Mouse (Mus musculus): ENCODE data around the gene Gck.

The Gck gene

DNA sequence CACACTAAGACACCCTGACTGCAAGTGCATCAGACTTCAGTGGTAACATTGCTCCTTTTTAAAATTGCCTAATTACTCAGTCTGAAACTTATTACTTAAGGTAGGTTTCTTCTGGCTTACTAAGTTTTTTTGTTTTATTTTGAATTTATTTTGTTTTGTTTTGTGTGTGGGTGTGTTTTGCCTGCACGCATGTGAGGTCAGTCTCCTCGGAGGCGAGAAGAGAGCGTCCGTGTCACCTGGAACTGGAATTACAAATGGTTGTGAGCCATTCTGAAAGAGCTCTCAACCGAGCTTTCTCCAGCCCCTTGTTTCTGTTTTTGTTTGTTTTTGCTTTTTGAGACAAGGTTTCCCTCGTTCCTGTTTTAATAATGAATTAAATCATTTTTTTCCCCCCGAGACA is 71.2 kb downstream of the Gck start:
- DNase-seq (ENCODE audit: extremely low read depth, low read depth, low spot score), result no peak

DNA sequence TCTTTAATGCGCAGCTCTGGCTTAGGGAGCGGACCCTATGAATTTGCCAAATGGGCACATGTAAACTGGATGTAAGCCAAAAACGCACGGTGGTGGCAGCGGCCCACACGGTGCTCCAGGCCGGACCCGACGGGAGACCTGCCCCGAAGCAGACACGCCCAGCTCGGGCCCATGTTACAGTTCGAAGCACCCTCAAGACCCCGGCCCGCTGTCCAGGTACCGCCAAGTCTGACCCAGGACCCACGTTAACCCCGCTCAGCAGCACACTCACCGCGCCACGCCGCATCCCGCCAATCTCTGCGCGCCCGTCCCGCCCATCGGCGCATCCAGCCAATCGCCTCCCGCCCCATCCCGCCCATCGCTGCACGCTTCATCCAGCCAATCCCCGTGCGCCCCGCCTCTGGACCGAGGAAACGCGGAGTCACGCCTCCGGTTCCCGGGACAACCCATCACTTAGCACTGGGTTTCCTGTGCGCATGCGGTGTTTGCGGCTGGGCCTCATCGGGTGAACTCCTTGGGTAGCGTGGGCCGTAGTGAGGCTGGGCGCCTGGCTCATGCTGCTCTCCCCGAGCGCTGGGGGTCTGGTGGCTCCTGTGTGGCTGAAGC is 71.9 kb downstream of the Gck start, which contains the start of gene Pold2:
Gene Pold2, minus strand, starts transcription at position 372 of the 606 bp plus-strand sequence.
- peak; percentile 68 for DNase-seq (ENCODE audit: extremely low read depth, low read depth, low spot score)

DNA sequence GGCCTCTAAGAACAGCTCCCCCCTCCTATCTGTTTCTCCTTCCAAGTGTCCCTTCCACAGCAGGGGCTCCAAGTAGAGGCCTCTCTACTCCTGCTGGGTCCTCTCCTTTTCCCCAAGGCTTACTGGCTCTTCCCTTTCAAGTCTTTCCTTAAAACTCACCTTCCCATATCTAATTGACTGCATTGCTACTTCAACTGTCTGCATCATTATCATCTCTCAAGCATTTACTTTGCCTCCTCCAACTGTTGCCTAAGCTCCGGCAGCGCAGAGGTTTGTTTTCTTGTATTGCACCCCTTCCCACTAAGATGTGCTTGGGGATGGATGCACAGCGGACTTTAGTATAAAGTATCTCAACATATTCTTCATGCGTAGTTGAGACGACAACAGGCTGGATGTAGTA is 72.5 kb downstream of the Gck start:
- DNase-seq (ENCODE audit: extremely low read depth, low read depth, low spot score), result no peak

DNA sequence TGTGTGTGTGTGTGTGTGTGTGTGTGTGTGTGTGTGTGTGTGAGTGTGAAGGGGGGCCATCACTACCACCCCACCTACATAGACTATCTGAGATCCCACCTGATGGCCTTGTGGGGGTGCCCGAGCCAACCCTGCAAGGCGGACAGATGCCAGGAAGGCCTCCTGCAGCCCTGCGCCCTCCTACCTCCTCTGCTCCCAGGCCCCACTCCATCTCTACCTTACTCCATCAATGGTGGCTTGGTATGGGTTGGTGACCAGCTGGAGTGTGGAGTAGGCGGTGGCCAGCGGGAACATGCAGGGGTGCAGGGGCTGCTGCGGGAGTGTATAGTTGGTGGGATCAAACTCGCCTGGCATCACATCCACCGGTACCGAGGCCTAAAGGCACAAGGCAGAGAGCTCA is 76.7 kb downstream of the Gck start:
- no peak for DNase-seq (ENCODE audit: extremely low read depth, low read depth, low spot score)

DNA sequence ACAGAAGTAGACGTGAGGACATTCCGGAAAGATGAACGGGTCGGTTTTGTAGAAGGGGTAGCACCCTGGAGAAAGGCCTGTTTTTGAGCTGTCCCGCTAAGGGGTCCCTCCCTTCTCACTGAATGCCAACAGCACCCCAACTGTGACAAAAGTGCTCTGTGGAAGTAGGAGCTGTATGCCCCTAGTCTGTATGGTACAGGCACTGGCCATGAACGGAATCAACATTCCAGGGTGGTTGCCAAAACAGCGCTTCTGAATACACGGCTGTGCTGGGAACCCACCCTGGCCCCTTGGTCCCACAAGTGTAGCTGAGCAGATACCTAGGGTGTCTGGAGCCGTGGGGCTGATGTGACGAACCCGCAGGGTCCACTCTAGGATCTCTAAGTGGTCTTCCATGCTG is 77.2 kb downstream of the Gck start:
- no peak for DNase-seq (ENCODE audit: extremely low read depth, low read depth, low spot score)

DNA sequence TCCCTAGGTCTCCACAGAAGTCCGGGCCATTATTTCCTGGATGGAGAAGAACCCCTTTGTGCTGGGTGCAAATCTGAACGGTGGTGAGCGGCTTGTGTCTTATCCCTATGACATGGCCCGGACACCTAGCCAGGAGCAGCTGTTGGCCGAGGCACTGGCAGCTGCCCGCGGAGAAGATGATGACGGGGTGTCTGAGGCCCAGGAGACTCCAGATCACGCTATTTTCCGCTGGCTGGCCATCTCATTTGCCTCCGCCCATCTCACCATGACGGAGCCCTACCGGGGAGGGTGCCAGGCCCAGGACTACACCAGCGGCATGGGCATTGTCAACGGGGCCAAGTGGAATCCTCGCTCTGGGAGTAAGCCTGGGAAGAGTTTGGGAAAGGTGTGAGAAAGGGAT is 79.8 kb downstream of the Gck start:
- no peak for DNase-seq (ENCODE audit: extremely low read depth, low read depth, low spot score)

DNA sequence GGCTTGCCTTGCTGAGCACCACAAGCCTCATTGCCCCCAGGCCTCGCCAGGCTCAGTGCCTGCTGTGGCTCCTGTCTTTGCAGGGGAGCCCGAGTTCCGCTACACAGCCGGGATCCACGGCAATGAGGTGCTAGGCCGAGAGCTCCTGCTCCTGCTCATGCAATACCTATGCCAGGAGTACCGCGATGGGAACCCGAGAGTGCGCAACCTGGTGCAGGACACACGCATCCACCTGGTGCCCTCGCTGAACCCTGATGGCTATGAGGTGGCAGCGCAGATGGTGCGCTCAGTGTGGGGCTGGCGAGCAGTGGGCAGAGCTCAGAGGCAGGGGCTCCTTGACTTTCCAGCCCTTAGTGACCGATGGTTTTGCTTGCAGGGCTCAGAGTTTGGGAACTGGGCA is 80.5 kb downstream of the Gck start:
- no peak for DNase-seq (ENCODE audit: extremely low read depth, low read depth, low spot score)

DNA sequence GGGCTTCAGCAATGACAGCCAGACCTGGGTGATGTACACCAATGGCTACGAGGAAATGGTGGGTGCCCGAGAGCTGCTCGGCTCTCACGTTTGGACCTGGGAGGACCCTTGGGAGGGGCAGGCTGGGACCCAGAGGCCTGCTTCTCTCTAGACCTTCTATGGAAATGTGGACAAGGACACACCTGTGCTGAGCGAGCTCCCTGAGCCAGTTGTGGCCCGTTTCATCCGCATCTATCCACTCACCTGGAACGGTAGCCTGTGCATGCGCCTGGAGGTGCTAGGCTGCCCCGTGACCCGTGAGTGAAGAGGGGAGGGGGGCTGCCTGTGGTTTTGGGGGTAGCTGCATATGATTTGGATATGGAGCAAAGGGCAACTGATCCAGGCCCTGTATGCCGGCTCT is 81.6 kb downstream of the Gck start:
- no peak for DNase-seq (ENCODE audit: extremely low read depth, low read depth, low spot score)

DNA sequence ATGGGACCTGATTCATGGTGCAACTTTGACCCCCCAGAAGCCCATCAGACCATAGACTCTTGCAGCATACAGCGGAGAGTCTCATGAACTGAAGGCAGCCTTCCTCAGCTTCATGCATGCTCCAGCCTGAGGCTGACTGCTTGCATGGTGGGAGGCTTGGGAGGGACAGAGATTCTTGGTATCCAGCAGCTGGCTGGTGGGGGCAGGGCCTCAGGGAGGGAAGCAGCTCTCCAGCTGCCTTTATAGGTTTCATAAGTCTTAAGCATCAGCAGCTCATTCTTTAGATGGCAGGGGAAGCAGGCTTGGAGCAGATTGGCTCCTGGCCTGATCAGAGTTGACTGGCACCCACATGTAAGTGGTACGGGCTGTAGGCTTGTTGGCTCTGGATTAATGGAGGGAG is 82.7 kb downstream of the Gck start:
- DNase-seq (ENCODE audit: extremely low read depth, low read depth, low spot score), result no peak

DNA sequence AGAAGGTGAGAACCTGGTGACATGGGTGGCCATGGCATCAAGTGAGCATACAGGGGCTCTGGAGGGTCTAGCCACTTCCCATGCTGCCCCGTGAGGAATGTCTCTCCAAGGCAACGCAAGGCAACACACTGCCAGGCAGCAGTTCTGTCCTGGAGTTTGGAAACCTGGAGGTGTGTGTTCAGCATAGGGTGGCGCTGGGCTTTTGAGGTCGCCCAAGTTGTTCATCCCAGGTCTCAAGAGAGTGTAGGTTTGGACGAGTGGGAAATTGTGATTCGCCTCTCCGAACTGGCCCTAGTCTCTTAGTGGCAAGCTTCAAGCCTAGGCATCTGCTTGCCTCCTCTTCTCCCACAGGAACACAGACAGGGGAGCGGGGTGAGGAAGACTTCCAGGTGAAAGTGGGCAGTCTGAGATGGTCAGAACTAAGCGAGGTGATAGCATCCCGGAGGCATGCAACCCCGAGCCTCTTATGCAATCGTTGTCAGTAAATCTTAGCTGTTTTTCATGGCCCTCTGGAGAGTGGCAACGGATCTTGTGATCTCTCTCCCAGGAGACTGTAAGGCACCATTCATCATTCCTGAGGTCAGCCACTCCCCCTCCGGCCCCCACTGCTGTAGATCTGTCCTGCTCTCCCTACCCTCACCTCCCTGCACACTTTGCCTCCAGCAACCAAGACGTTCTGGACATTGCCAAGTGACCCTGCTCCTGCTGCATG is 87.3 kb downstream of the Gck start:
- no peak for DNase-seq (ENCODE audit: extremely low read depth, low read depth, low spot score)

DNA sequence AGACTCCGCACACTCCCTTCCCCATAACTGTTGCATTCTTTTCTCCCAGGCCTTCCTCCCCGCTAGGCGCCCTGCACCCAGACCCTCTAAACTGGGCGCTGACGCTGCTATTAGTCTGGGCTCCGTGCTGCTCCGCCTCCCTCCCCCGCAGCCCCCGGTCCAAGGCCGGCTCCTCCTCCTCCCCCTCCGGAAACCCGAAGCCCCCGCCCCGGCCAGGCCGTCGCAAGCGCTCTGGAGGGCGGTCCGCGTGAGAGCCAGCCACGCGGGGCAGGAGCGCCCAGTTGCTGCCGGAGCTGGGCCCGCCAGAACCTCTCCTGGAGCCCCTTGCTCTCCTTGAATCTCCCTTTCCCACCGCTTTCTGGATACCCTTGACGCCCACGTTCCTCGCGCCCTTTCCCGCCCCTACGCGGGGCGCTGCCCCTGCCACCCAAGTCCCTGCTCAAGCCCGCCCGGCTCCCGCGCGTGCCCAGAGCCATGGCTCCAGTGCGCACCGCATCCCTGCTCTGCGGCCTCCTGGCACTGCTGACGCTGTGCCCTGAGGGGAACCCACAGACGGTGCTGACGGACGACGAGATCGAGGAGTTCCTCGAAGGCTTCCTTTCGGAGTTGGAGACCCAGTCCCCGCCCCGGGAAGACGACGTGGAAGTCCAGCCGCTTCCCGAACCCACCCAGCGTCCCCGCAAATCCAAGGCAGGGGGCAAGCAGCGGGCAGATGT is 88.0 kb downstream of the Gck start, which contains the start of gene Aebp1:
Gene Aebp1, plus strand, starts transcription at position 270 of the 716 bp plus-strand sequence.
- no peak for DNase-seq (ENCODE audit: extremely low read depth, low read depth, low spot score)

DNA sequence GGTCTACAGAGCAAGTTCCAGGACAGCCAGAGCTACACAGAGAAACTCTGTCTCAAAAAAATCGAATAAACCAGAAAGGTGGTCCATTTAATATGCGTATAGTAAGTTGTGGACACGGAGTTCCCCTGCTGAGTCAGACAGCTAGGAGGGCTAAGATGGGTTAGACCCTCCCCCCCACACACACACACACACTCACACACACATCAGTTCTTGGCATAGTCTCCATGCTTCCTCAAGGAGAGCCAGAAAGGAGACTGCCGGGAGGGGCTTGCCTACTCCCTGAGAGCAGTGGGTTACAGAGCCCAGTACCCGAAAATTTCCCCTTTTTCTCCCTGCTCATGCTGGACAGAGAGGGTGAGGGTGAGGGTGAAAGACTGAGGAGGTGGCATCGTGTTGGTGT is 89.2 kb downstream of the Gck start:
- DNase-seq (ENCODE audit: extremely low read depth, low read depth, low spot score), result no peak

DNA sequence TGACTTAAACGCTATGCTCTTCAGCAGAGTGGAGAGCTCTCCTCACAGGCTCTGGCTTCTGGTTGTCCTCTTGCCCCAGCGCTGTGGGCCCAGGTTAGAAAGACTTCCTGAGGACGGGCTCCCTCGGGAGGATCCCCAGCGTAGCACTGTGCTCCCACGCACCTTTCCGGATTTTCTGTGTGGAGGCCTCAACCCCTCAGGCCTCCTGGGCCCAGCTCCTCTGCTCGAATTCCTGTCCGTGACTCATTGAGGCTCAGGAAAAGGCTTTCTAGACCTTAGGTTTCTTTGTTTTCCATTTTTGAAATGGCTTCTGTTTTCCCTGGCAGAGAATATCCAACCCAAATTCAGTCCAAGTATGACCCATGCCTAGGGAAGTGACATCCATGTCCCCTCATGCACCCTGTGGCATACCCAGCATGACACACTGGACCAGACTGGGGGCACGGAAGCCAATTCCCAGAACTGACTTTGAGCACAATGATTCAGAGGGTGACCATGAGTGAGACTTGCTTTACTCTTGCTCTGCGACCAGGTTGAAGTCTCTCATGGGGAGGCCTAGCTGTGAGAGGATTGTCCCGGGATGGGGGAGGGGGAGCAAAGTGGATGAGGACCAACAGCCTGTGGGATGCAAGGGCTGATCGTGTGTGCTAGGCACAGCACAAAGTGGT is 89.9 kb downstream of the Gck start:
- DNase-seq (ENCODE audit: extremely low read depth, low read depth, low spot score), result no peak

DNA sequence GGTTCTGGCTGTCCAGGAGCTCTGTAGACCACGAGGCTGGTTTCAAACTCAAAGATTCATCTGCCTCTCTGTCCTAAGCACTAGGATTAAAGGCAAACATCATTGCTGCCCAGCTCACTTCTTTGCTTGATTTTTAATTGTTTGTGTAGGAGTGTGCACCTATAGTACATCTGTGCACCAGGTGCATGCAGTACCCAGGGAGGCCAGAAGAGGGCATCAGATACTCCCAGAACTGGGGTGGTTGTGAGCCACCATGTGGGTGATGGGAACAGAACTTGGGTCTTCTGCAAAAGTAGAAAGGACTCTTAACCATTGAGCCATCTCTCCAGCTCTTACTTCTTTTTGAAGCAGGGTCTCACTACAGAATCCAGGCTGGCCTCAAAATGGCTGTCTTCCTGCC is 91.2 kb downstream of the Gck start:
- no peak for DNase-seq (ENCODE audit: extremely low read depth, low read depth, low spot score)

DNA sequence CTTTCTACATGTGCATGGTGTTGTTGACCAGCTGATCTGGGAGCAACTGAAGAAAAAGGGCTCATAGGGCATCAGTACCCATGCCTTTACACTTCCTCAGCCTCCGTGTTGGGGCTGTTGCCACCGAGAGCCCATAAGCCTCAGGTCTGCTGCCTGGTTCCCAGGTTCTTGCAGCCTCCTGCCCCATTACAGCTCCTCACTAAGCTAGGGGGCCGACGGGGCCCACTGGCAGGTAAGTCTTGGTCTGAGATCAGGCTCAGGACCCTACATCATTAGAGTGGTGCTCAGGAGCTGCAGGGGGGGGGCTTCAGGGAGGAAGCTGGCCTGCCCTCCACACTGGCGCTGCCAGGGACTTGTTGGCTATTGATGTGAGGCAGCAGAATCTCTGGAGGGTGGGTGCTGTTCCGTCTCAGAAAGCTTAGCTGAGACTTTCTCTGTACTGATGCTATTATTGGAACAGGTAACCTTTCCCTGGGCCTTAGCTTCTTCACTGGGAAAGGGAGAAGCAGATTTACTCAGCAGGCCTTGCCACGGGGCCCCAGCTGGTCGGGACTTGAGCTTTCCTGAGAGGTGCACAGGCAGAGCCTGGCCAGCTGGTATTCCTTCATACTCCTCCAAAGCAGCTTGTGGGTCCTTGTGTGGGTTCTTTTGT is 93.3 kb downstream of the Gck start:
- no peak for DNase-seq (ENCODE audit: extremely low read depth, low read depth, low spot score)

DNA sequence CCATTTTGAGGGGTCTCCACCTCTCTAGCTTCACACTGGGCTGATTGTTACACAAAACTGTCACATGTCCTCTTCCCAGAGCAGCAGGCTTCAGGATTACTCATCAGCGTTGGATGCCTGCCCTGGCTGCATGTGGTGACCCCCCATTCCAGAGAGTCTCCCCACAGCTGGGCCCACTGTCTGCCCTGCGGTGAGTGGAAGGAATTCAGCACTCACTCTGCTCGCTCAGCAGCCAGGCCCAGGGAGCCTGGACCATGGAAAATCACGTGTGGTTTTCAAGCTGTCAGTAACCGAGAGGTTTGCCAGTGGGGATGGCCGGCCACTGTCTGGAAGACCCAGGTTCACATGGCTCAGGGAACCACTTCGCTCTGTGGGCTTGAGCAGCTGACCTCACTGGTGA is 94.0 kb downstream of the Gck start:
- no peak for DNase-seq (ENCODE audit: extremely low read depth, low read depth, low spot score)

DNA sequence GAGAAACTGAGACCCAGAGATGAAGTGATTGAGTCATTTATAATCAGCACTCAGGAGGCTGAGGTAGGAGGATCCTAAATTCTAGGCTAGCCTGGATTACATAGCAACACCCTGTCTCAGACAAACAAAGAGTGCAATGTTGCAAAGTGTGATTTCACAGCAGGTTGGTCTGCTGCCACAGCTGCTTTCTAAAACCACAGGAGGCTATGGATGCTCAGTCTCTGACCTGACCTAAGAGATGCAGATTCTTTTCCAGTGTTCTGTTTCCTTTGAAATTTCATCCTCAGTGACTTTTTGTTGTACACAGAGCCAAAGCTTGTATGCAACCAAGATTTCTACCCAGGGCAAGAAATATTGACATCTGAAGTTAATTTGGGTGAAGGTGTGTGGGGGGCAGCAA is 94.4 kb downstream of the Gck start:
- no peak for DNase-seq (ENCODE audit: extremely low read depth, low read depth, low spot score)

DNA sequence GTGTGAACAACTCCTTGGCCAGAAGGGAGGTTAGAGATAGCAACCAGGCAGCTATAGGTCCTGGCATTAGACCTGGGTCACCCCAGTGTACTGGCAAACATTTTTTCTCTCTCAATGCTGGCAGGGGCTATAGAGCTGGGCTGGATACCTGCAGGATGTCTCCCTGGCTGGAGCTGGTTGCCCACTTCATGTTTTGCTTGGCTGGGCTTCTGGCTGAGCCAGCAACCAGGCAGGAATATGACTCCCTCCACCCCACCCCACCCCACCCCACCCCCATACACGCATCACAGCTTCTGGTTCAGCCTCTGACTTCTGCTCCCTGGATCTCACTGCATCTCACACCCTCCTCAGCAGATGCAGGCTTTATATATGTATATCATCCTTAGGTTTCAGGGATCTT is 97.6 kb downstream of the Gck start:
- DNase-seq (ENCODE audit: extremely low read depth, low read depth, low spot score), result no peak

DNA sequence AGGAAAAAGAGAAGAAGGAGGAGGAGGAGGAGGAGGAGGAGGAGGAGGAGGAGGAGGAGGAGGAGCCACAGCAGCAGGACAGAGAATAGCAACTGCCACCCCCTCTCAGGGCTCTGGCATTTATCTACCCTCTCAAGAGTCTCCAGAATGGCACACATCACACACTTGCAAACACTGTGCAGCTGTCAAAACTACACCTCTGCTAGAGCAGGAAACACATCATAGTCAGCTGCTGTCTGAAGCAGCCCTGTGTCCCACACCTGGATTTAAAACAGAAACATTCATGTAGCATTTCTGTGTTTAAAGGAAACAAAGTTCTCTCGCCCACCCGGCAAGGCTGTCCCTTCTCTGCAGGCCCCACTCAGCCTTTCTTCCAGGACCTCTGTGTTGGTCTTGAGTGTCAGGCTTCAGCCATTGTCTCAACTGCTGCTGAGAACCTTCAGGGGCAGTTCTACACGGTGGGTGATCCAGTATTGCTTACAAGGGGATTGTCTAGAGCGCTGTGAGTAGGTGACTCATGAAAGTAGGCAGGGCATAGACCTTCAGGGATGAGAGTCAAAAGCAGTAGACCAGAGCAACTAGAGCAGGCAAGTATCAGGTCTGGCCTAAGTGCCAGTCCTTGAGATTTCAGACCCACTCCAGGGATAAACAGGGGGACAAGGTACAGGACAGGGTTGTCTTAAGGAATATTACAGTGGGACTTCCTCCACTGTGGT is 98.7 kb downstream of the Gck start:
- no peak for DNase-seq (ENCODE audit: extremely low read depth, low read depth, low spot score)
